7 mouse cellular contexts compared by ENCODE assay signal in genomic region chr17:6429945-6430344, GRCm38 (mm10). TPM values are rescaled to one million over a fixed set of nuclear protein-coding genes. Genes with fewer than 3 reads are reported as not detected.
DNase-seq lines count a peak whose midpoint lies in the region; ATAC-seq and TF ChIP-seq lines count a peak whose summit lies in the region.
"Not testable (repeated sequence)": the region's sequence is repeated elsewhere in the genome, so short reads cannot be mapped to it uniquely, and the experiment has no call there.

Gene Dynlt1b (plus strand): TSS chr17:6430112.

- H3K4me1 ChIP-seq in embryonic facial prominence, embryonic 12.5 days; kidney, adult 2 months (ENCODE audit: control insufficient read depth, insufficient read depth, low read length); limb, embryonic 12.5 days (replicated peaks); spleen, adult 2 months (ENCODE audit: control insufficient read depth, insufficient read depth, insufficient read length): not testable (repeated sequence)
- H3K4me1 ChIP-seq in midbrain, embryonic 15.5 days = peaks cover 22% of the 10 kb centered on the region

- not testable (repeated sequence) for TF ChIP-seq CTCF in kidney, adult 2 months (conservative IDR thresholded peaks at IDR 0.05; ENCODE audit: insufficient read depth, insufficient read length, low read depth, low read length)
- TF ChIP-seq CTCF in spleen, adult 2 months (IDR thresholded peaks at IDR 0.05; ENCODE audit: extremely low read depth, insufficient read depth, insufficient read length, insufficient replicate concordance) = 0 out of 2 replicates have a peak, but pooled peaks have one; percentile 12

- H3K36me3 ChIP-seq in embryonic facial prominence, embryonic 12.5 days = peaks cover 14% of the 10 kb centered on the region; the same call in 1 of the 2 replicates
- not testable (repeated sequence) for H3K36me3 ChIP-seq in kidney, adult 2 months (ENCODE audit: control insufficient read depth, insufficient read depth, low read length); midbrain, embryonic 15.5 days (replicated peaks); spleen, adult 2 months (ENCODE audit: control insufficient read depth, insufficient read depth, low read length)
- H3K36me3 ChIP-seq in limb, embryonic 12.5 days = peaks cover 14% of the 10 kb centered on the region

- peak; percentile 82 for TF ChIP-seq POLR2A in kidney, adult 2 months (IDR thresholded peaks at IDR 0.05; ENCODE audit: low read depth, low read length)
- TF ChIP-seq POLR2A in spleen, adult 2 months (IDR thresholded peaks at IDR 0.05; ENCODE audit: low read depth, low read length) = peak; percentile 89

- under 1% methylated on average over 27 of the region's 27 CpGs for WGBS in embryonic facial prominence, embryonic 12.5 days
- under 1% methylated on average over 27 of the region's 27 CpGs for WGBS in kidney, adult 2 months
- WGBS in limb, embryonic 12.5 days = under 1% methylated on average over 27 of the region's 27 CpGs
- under 1% methylated on average over 27 of the region's 27 CpGs for WGBS in midbrain, embryonic 15.5 days
- WGBS in spleen, adult 2 months = under 1% methylated on average over 27 of the region's 27 CpGs

- peak; percentile 100 for DNase-seq in adrenal gland, postnatal 25 days
- peak; percentile 100 for DNase-seq in heart, adult 18-20 months
- DNase-seq in kidney, adult 2 months = peak; percentile 100
- peak; percentile 91 to 100 for DNase-seq in spleen, adult 2 months (ENCODE audit: low read depth in 1 of 2, low spot score in 2 of 2)

- H3K9me3 ChIP-seq in embryonic facial prominence, embryonic 12.5 days; limb, embryonic 12.5 days; midbrain, embryonic 15.5 days: not testable (repeated sequence)

- H3K27me3 ChIP-seq in embryonic facial prominence, embryonic 12.5 days; kidney, adult 2 months (replicated peaks; ENCODE audit: control insufficient read depth, insufficient read depth, low read length); limb, embryonic 12.5 days; midbrain, embryonic 15.5 days (replicated peaks); spleen, adult 2 months (ENCODE audit: control insufficient read depth, insufficient read depth, low read length): not testable (repeated sequence)

- H3K4me2 ChIP-seq in embryonic facial prominence, embryonic 12.5 days (replicated peaks) = peak within 1 kb of the TSS; percentile 54
- peak within 1 kb of the TSS; percentile 61 for H3K4me2 ChIP-seq in limb, embryonic 12.5 days
- peak within 1 kb of the TSS; percentile 56 for H3K4me2 ChIP-seq in midbrain, embryonic 15.5 days

- H3K9ac ChIP-seq in embryonic facial prominence, embryonic 12.5 days = peak within 1 kb of the TSS; percentile 65
- H3K9ac ChIP-seq in limb, embryonic 12.5 days (replicated peaks) = peak within 1 kb of the TSS; percentile 51
- peak within 1 kb of the TSS; percentile 56 for H3K9ac ChIP-seq in midbrain, embryonic 15.5 days

- H3K27ac ChIP-seq in embryonic facial prominence, embryonic 12.5 days = peak within 1 kb of the TSS; percentile 41; the same call in 1 of the 2 replicates
- not testable (repeated sequence) for H3K27ac ChIP-seq in kidney, adult 2 months (ENCODE audit: insufficient read depth, low read depth, low read length); limb, embryonic 12.5 days
- H3K27ac ChIP-seq in midbrain, embryonic 15.5 days = peak within 1 kb of the TSS; percentile 84
- peak within 1 kb of the TSS; percentile 85 for H3K27ac ChIP-seq in spleen, adult 2 months (ENCODE audit: insufficient read depth, low read length)

- H3K4me3 ChIP-seq in embryonic facial prominence, embryonic 12.5 days = peak within 1 kb of the TSS; percentile 47
- H3K4me3 ChIP-seq in kidney, adult 2 months (ENCODE audit: insufficient read depth, low read depth, low read length) = peak within 1 kb of the TSS; percentile 49
- peak within 1 kb of the TSS; percentile 45 for H3K4me3 ChIP-seq in limb, embryonic 12.5 days (replicated peaks)
- H3K4me3 ChIP-seq in midbrain, embryonic 15.5 days = peak within 1 kb of the TSS; percentile 42
- H3K4me3 ChIP-seq in spleen, adult 2 months (ENCODE audit: extremely low read depth, insufficient read depth, insufficient read length) = peak within 1 kb of the TSS; percentile 69

- ATAC-seq in embryonic facial prominence, embryonic 12.5 days (ENCODE audit: insufficient number of reproducible peaks, insufficient read depth, low FRiP score, low TSS enrichment) = peak; percentile 94
- peak; percentile 96 for ATAC-seq in limb, embryonic 12.5 days (ENCODE audit: insufficient number of reproducible peaks, insufficient read depth, low FRiP score, low TSS enrichment, low read depth)
- ATAC-seq in midbrain, embryonic 15.5 days (replicated peaks) = peak; percentile 97

RNA-seq across cellular contexts. Expression of gene Dynlt1b, which starts in this region (rescaled TPM):
- 130 and 171 TPM in 2 replicates for total RNA-seq in adrenal gland, postnatal 25 days (2021)
- 511 and 553 TPM in 2 replicates for polyA plus RNA-seq in embryonic facial prominence, embryonic 12.5 days (2016; fragmentation: Nextera tagmentation; extraction: Ambion mirVana)
- 10 to 100 TPM; 30.0 to 31.6 TPM for total RNA-seq in heart, adult 18-20 months (2021)
- polyA plus RNA-seq in kidney, adult 2 months (2012; rRNA removed) = 205 and 213 TPM in 2 replicates
- polyA plus RNA-seq in limb, embryonic 12.5 days (2016; fragmentation: Nextera tagmentation; extraction: Ambion mirVana) = 528 and 536 TPM in 2 replicates
- 1,067 and 1,101 TPM in 2 replicates for polyA plus RNA-seq in midbrain, embryonic 15.5 days (2015; fragmentation: Nextera tagmentation; extraction: Ambion mirVana)
- 91.4 and 112 TPM in 2 replicates for polyA plus RNA-seq in spleen, adult 2 months (2012; rRNA removed)
